Mouse (Mus musculus): ENCODE measurements at regions not wholly inside any gene's neighbourhood (a gene's known extent, or its start where the extent isn't known, plus 50 kb on each side); places are given as distances from the start of the nearest gene placed in this dataset.

GRCm38 (mm10) chr3:19824904-19825303, 131.9 kb upstream of the Cp start:
- Histone ChIP-seq H3K9ac (ENCODE audit: insufficient read depth, low read depth) (no peak overlapping the region), H3K9me3 (replicated peaks; ENCODE audit: low read length) (no peaks in the 10 kb centered on the region), H3K27me3 (replicated peaks) (no peaks in the 10 kb centered on the region), H3K79me2 (replicated peaks; ENCODE audit: control insufficient read depth, extremely low read depth, insufficient read depth, poor library complexity, severe bottlenecking) (no peaks in the 10 kb centered on the region), H3K27ac (ENCODE audit: insufficient read depth, low read depth) (no peak overlapping the region), H3K4me3 (replicated peaks in 1 of 3; ENCODE audit: low read depth in 2 of 3, low read length in 2 of 3, poor library complexity in 1 of 3) (no peak overlapping the region), H3K4me2 (ENCODE audit: insufficient read depth, low read depth, poor library complexity, severe bottlenecking) (no peak overlapping the region), H3K36me3 (replicated peaks in 1 of 2; ENCODE audit: control insufficient read depth in 1 of 2, insufficient read depth in 1 of 2, low read length in 1 of 2) (no peaks in the 10 kb centered on the region), H3K4me1 (ENCODE audit: control insufficient read depth in 1 of 2, insufficient read depth in 2 of 2) (peaks cover 0 to 8% of the 10 kb centered on the region in 2 experiments; a peak in 2 of 4 replicates)
- DNase-seq (ENCODE audit: extremely low read depth): no peak
- dilution Hi-C loops (cut with MboI; ENCODE audit: extremely low pct_ligation_motif_present, extremely low pct_unique_long_range_greater_than_20kb, low sequenced_read_pairs) (no loop called here), in situ Hi-C loops (cut with MboI; ENCODE audit: low pct_ligation_motif_present, low pct_unique_long_range_greater_than_20kb, low sequenced_read_pairs) (no loop called here)
- TF ChIP-seq JUND (conservative IDR thresholded peaks at IDR 0.05; ENCODE audit: low read depth, low read length) (no peak), POLR2A (IDR thresholded peaks at IDR 0.05; ENCODE audit: low read depth, low read length) (no peak)

GRCm38 (mm10) chr3:19828518-19829246, 128.2 kb upstream of the Cp start:
- H3K27ac ChIP-seq (ENCODE audit: insufficient read depth, low read depth): no peak overlapping the region
- no peak for TF ChIP-seq JUN (IDR thresholded peaks at IDR 0.05; ENCODE audit: insufficient read depth, low read depth, low read length)
- no peak overlapping the region for H3K4me2 ChIP-seq (ENCODE audit: insufficient read depth, low read depth, poor library complexity, severe bottlenecking)
- no peaks in the 10 kb centered on the region for H3K36me3 ChIP-seq (replicated peaks in 1 of 2; ENCODE audit: control insufficient read depth in 1 of 2, insufficient read depth in 1 of 2, low read length in 1 of 2)
- H3K79me2 ChIP-seq (replicated peaks; ENCODE audit: control insufficient read depth, extremely low read depth, insufficient read depth, poor library complexity, severe bottlenecking): no peaks in the 10 kb centered on the region
- H3K27me3 ChIP-seq (replicated peaks): no peaks in the 10 kb centered on the region
- H3K9ac ChIP-seq (ENCODE audit: insufficient read depth, low read depth): no peak overlapping the region
- no peak for DNase-seq (ENCODE audit: extremely low read depth)
- no peak overlapping the region for H3K4me3 ChIP-seq (replicated peaks in 1 of 3; ENCODE audit: low read depth in 2 of 3, low read length in 2 of 3, poor library complexity in 1 of 3)
- H3K4me1 ChIP-seq (ENCODE audit: control insufficient read depth in 1 of 2, insufficient read depth in 2 of 2): peaks cover 0 to 11% of the 10 kb centered on the region in 2 experiments; a peak in 2 of 4 replicates
- no peaks in the 10 kb centered on the region for H3K9me3 ChIP-seq (replicated peaks; ENCODE audit: low read length)
- in situ Hi-C loops (cut with MboI; ENCODE audit: low pct_ligation_motif_present, low pct_unique_long_range_greater_than_20kb, low sequenced_read_pairs): no loop called here
- dilution Hi-C loops (cut with MboI; ENCODE audit: extremely low pct_ligation_motif_present, extremely low pct_unique_long_range_greater_than_20kb, low sequenced_read_pairs): no loop called here

GRCm38 (mm10) chr3:19829752-19830151, 127.1 kb upstream of the Cp start:
- no peak overlapping the region for H3K27ac ChIP-seq (ENCODE audit: insufficient read depth, low read depth)
- dilution Hi-C loops (cut with MboI; ENCODE audit: extremely low pct_ligation_motif_present, extremely low pct_unique_long_range_greater_than_20kb, low sequenced_read_pairs): no loop called here
- in situ Hi-C loops (cut with MboI; ENCODE audit: low pct_ligation_motif_present, low pct_unique_long_range_greater_than_20kb, low sequenced_read_pairs): no loop called here

More at GRCm38 (mm10) chr3:19829752-19830151, 127.1 kb upstream of the Cp start:
- Histone ChIP-seq H3K4me2 (ENCODE audit: insufficient read depth, low read depth, poor library complexity, severe bottlenecking) (no peak overlapping the region; the same call in 1 of the 2 replicates), H3K9ac (ENCODE audit: insufficient read depth, low read depth) (no peak overlapping the region), H3K36me3 (replicated peaks in 1 of 2; ENCODE audit: control insufficient read depth in 1 of 2, insufficient read depth in 1 of 2, low read length in 1 of 2) (no peaks in the 10 kb centered on the region), H3K27me3 (replicated peaks) (no peaks in the 10 kb centered on the region), H3K79me2 (replicated peaks; ENCODE audit: control insufficient read depth, extremely low read depth, insufficient read depth, poor library complexity, severe bottlenecking) (no peaks in the 10 kb centered on the region), H3K9me3 (replicated peaks; ENCODE audit: low read length) (no peaks in the 10 kb centered on the region), H3K4me1 (ENCODE audit: control insufficient read depth in 1 of 2, insufficient read depth in 2 of 2) (peaks cover 0 to 11% of the 10 kb centered on the region in 2 experiments; a peak in 2 of 4 replicates), H3K4me3 (replicated peaks in 1 of 3; ENCODE audit: low read depth in 2 of 3, low read length in 2 of 3, poor library complexity in 1 of 3) (no peak overlapping the region)
- TF ChIP-seq CHD1 (IDR thresholded peaks at IDR 0.05; ENCODE audit: low read depth, low read length): no peak
- TF ChIP-seq GABPA (IDR thresholded peaks at IDR 0.05; ENCODE audit: insufficient replicate concordance, low read depth, low read length): no peak
- TF ChIP-seq CHD2 (IDR thresholded peaks at IDR 0.05; ENCODE audit: low read length): no peak
- no peak for TF ChIP-seq SIN3A (IDR thresholded peaks at IDR 0.05; ENCODE audit: low read length)
- no peak for TF ChIP-seq ZKSCAN1 (IDR thresholded peaks at IDR 0.05; ENCODE audit: borderline replicate concordance, low read depth, low read length)
- peak; percentile 46 for DNase-seq (ENCODE audit: extremely low read depth)
